Mouse (Mus musculus): ENCODE measurements around the gene Immp2l.

DNA sequence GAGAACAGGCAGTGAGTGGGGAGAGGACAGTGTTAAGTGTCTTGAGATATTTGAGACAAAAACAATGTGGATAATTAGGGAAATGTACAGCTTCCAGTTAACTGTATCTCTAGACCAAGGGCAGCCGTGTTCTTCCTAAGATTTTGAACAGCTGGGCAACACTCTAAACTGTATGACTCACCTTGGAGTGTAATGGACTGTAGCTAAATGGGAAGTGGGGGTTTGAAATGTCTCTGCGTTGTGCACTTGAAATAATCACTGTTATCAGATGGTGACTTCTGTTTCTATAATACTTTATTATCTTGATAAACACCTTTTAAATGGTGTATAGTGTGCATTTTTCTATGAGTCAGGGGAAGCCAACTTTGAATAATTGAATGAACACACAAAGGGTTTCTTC, 457.6 kb downstream of the Immp2l start:
- TF ChIP-seq CTCF (IDR thresholded peaks at IDR 0.05; ENCODE audit: low read depth, low read length): no peak
- TF ChIP-seq POLR2A (IDR thresholded peaks at IDR 0.05; ENCODE audit: extremely low read depth, insufficient read depth, low read length): no peak

Data from liver, adult 2 months (tissue).